Mouse (Mus musculus) kidney, postnatal 0 days (tissue): ENCODE data around the gene Cstl1. TPM values are rescaled to one million over a fixed set of nuclear protein-coding genes. Genes with fewer than 3 reads are reported as not detected.
A peak's percentile ranks its signal among the peaks of the same experiment; 100 is the strongest.

Source experiments
- ATAC-seq: fragments of 200-750 bp; cut with Nextera tagmentation; replicated peaks from 2 replicates; pipeline ENCODE4 v1.8.0; 2017; ENCODE audit warnings: low read depth, moderate number of reproducible peaks, moderate TSS enrichment, moderate library complexity; ENCODE audit not compliant: low FRiP score
- DNase-seq: peaks from one replicate; pipeline ENCODE4 v3.0.0-alpha.2; 2016; ENCODE audit warnings: low spot score
- H3K27ac ChIP-seq: fragments of 300-500 bp; sonication (generic); 2 replicates; pipeline ENCODE4 v1.5.1; 2014; ENCODE audit warnings: mild to moderate bottlenecking
- H3K27me3 ChIP-seq: fragments of 300-500 bp; sonication (generic); 2 replicates; pipeline ENCODE4 v1.6.1; 2014; ENCODE audit warnings: low read length, mixed read lengths; ENCODE audit not compliant: insufficient read depth
- H3K36me3 ChIP-seq: fragments of 300-500 bp; sonication (generic); 2 replicates; pipeline ENCODE4 v1.6.1; 2014; ENCODE audit warnings: low read length, mixed read lengths; ENCODE audit not compliant: insufficient read depth
- H3K4me1 ChIP-seq: fragments of 300-500 bp; sonication (generic); replicated peaks from 2 replicates; pipeline ENCODE4 v1.6.1; 2014; ENCODE audit warnings: antibody characterized with exemption, low read length, mixed read lengths; ENCODE audit not compliant: insufficient read depth
- H3K4me2 ChIP-seq: fragments of 300-500 bp; sonication (generic); 2 replicates; pipeline ENCODE4 v1.6.1; 2014; ENCODE audit warnings: mild to moderate bottlenecking, low read length, moderate library complexity, mixed read lengths
- H3K4me3 ChIP-seq: fragments of 300-500 bp; sonication (generic); replicated peaks from 2 replicates; pipeline ENCODE4 v1.5.1; 2014; ENCODE audit warnings: low read depth, low read length
- H3K9ac ChIP-seq: fragments of 300-500 bp; sonication (generic); 2 replicates; pipeline ENCODE4 v1.6.1; 2014; ENCODE audit warnings: low read depth, low read length
- H3K9me3 ChIP-seq: fragments of 300-500 bp; sonication (generic); replicated peaks from 2 replicates; pipeline ENCODE4 v1.6.1; 2016; ENCODE audit warnings: low read length, inconsistent platforms, mixed read lengths
- CTCF ChIP-seq: IDR thresholded peaks from 2 replicates; pipeline ENCODE4 v1.5.1; 2016; ENCODE audit warnings: antibody characterized with exemption, low read depth, mild to moderate bottlenecking, moderate library complexity
- WGBS: fragments of 180-500 bp; shearing (Covaris S2); extraction: QIAGEN DNeasy Blood & Tissue Kit; methylation state at CpG from one replicate; pipeline ENCODE4 v1.1.7; 2014; 5-methylcytosine and 5-hydroxymethylcytosine counted together
- polyA plus RNA-seq: library from polyadenylated mRNA; unstranded; fragments of >200 nt; fragmentation: Nextera tagmentation; extraction: Ambion mirVana; gene quantifications from 2 replicates; pipeline ENCODE4 v1.2.1, GENCODE M21; 2015

The Cstl1 gene
- polyA plus RNA-seq = not detected in 2 replicates

GRCm38 (mm10) chr2:148750058-148750457 is at the start of gene Cstl1:
TSS of gene Cstl1 (plus strand) at chr2:148750358.
- Histone ChIP-seq H3K4me1 (no peaks in the 10 kb centered on the region), H3K27ac (no peak within 1 kb of the TSS), H3K9ac (no peak within 1 kb of the TSS), H3K4me3 (no peak within 1 kb of the TSS), H3K27me3 (no peaks in the 10 kb centered on the region), H3K4me2 (no peak within 1 kb of the TSS), H3K9me3 (no peaks in the 10 kb centered on the region), H3K36me3 (no peaks in the 10 kb centered on the region)
- DNase-seq (no peak), ATAC-seq (no peak)
- 85% methylated on average over 1 of the region's 1 CpGs for WGBS
- no peak for TF ChIP-seq CTCF

- Histone ChIP-seq H3K9ac (no peak overlapping the region), H3K4me3 (no peak overlapping the region), H3K36me3 (peaks cover 3% of the 10 kb centered on the region; the same call in 1 of the 2 replicates), H3K27ac (no peak overlapping the region; the same call in 1 of the 2 replicates), H3K27me3 (no peaks in the 10 kb centered on the region), H3K4me1 (no peaks in the 10 kb centered on the region), H3K9me3 (no peaks in the 10 kb centered on the region), H3K4me2 (no peak overlapping the region)
- 79% methylated on average over 15 of the region's 15 CpGs for whole genome bisulfite sequencing
- TF ChIP-seq CTCF = peak; percentile 73
- ATAC-seq = peak; percentile 71
- peak; percentile 83 for DNase-seq
Observed at GRCm38 (mm10) chr2:148706409-148707201, 43.6 kb upstream of the Cstl1 start.

GRCm38 (mm10) chr2:148707202-148707530 is 43.0 kb upstream of the Cstl1 start:
- ATAC-seq = no peak

GRCm38 (mm10) chr2:148712326-148712725 is 37.8 kb upstream of the Cstl1 start:
- no peak for TF ChIP-seq CTCF
- Histone ChIP-seq H3K36me3 (0 out of 2 replicates have a peak, but pooled peaks cover 7% of the 10 kb centered on the region), H3K9ac (no peak overlapping the region), H3K4me1 (no peaks in the 10 kb centered on the region), H3K27ac (no peak overlapping the region), H3K27me3 (no peaks in the 10 kb centered on the region), H3K9me3 (no peaks in the 10 kb centered on the region), H3K4me2 (no peak overlapping the region), H3K4me3 (no peak overlapping the region)
- WGBS = 81% methylated on average over 3 of the region's 3 CpGs
- no peak for ATAC-seq
- DNase-seq = no peak

More at GRCm38 (mm10) chr2:148707202-148707530, 43.0 kb upstream of the Cstl1 start:
- no peaks in the 10 kb centered on the region for H3K9me3 ChIP-seq
- no peak overlapping the region for H3K4me3 ChIP-seq
- no peak overlapping the region for H3K4me2 ChIP-seq
- no peak for DNase-seq
- no peaks in the 10 kb centered on the region for H3K27me3 ChIP-seq
- 76% methylated on average over 6 of the region's 6 CpGs for whole genome bisulfite sequencing
- TF ChIP-seq CTCF = no peak
- H3K36me3 ChIP-seq = peaks cover 5% of the 10 kb centered on the region; the same call in 1 of the 2 replicates
- H3K27ac ChIP-seq = no peak overlapping the region
- no peaks in the 10 kb centered on the region for H3K4me1 ChIP-seq
- no peak overlapping the region for H3K9ac ChIP-seq

- Histone ChIP-seq H3K27me3 (no peaks in the 10 kb centered on the region), H3K36me3 (0 out of 2 replicates have a peak, but pooled peaks cover 3% of the 10 kb centered on the region), H3K27ac (no peak overlapping the region), H3K4me3 (no peak overlapping the region), H3K9ac (no peak overlapping the region), H3K9me3 (no peaks in the 10 kb centered on the region), H3K4me1 (no peaks in the 10 kb centered on the region), H3K4me2 (no peak overlapping the region)
- TF ChIP-seq CTCF = no peak
- DNase-seq = no peak
- WGBS = 66% methylated on average over 2 of the region's 2 CpGs
- ATAC-seq = peak; percentile 72; the same call in 1 of the 2 replicates
Observed at GRCm38 (mm10) chr2:148717072-148717471, 33.1 kb upstream of the Cstl1 start.

GRCm38 (mm10) chr2:148719271-148719995 is 30.7 kb upstream of the Cstl1 start:
- Histone ChIP-seq H3K9ac (no peak overlapping the region), H3K4me1 (no peaks in the 10 kb centered on the region), H3K4me2 (no peak overlapping the region), H3K9me3 (no peaks in the 10 kb centered on the region), H3K27ac (no peak overlapping the region), H3K36me3 (no peaks in the 10 kb centered on the region), H3K4me3 (no peak overlapping the region), H3K27me3 (no peaks in the 10 kb centered on the region)
- WGBS = 48% methylated on average over 2 of the region's 2 CpGs
- no peak for ATAC-seq
- peak; percentile 19 for DNase-seq
- no peak for TF ChIP-seq CTCF
